Comparison of ENCODE assay signal across 8 mouse cellular contexts in the genomic region with DNA sequence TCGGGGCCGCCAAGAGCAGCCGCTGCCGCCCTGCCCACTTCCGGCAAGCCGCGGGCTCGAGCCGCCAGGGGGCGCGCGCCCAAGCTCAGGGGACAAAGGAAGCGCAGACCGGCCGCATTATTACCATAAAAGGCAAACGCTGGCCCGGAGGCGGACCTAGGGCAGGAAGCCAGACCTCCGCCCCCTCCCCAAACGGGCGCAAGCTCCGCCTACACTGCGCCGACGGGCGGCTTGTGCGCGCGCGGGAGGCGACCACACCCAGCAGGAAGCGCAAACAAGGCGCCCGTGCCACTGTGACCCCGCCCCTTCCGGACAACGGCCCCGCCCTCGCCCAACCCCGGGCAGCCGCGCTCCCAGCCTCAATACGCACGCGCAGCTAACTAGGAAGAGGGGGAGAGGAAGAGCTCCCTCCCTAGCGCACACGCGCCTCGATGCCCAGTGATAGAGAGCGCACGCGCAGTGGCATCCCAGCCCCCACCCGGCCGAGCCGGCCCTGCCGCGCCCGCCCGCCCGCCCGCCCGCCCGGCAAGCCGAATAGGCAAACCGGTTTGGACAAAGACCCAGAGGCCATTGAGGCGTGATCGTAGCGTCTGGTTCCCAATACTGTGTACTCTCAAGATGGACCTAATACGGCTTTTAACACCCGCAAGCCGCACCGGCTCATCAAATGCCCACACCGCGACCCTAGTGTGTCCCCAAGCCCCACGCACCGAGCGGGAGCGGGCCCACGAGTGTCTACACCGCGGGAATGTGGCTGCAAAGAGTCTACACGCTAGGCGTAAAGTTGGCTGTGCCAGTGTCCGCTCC. TPM values are rescaled to one million over a fixed set of nuclear protein-coding genes. Genes with fewer than 3 reads are reported as not detected.
A peak's percentile ranks its signal among the peaks of the same experiment; 100 is the strongest.
DNase-seq lines count a peak whose midpoint lies in the region; ATAC-seq and TF ChIP-seq lines count a peak whose summit lies in the region.

No protein-coding gene starts in this region.

- peak; percentile 92 for ATAC-seq in embryonic facial prominence, embryonic 15.5 days (ENCODE audit: insufficient number of reproducible peaks, low FRiP score, low TSS enrichment, low read depth)
- peak; percentile 86 for ATAC-seq in kidney, embryonic 14.5 days (ENCODE audit: low FRiP score, low TSS enrichment)
- peak; percentile 34 for ATAC-seq in monocyte, adult 5-6 weeks (replicated peaks; ENCODE audit: insufficient number of reproducible peaks, low FRiP score, low TSS enrichment, poor library complexity, severe bottlenecking)

- peak overlapping the region; percentile 75 for H3K4me3 ChIP-seq in bone marrow, adult 2 months (replicated peaks; ENCODE audit: control insufficient read depth, low read depth, low read length)
- peak overlapping the region; percentile 94 for H3K4me3 ChIP-seq in embryonic facial prominence, embryonic 15.5 days (replicated peaks)
- peak overlapping the region; percentile 100 for H3K4me3 ChIP-seq in kidney, embryonic 14.5 days (ENCODE audit: low read length)

- WGBS in bone marrow, adult 2 months = under 1% methylated on average over 84 of the region's 84 CpGs
- under 1% methylated on average over 79 of the region's 84 CpGs for WGBS in embryonic facial prominence, embryonic 15.5 days
- under 1% methylated on average over 70 of the region's 84 CpGs for WGBS in kidney, embryonic 14.5 days

- peak; percentile 69 for TF ChIP-seq POLR2A in bone marrow, adult 2 months (IDR thresholded peaks at IDR 0.05; ENCODE audit: borderline replicate concordance, control insufficient read depth, low read depth, low read length)

- peak overlapping the region; percentile 100 for H3K9ac ChIP-seq in embryonic facial prominence, embryonic 15.5 days
- H3K9ac ChIP-seq in kidney, embryonic 14.5 days (ENCODE audit: low read depth, low read length) = peak overlapping the region; percentile 100

- no peaks in the 10 kb centered on the region for H3K27me3 ChIP-seq in embryonic facial prominence, embryonic 15.5 days
- no peaks in the 10 kb centered on the region for H3K27me3 ChIP-seq in kidney, embryonic 14.5 days (ENCODE audit: control insufficient read depth, insufficient read depth, low read length)

- H3K36me3 ChIP-seq in embryonic facial prominence, embryonic 15.5 days = peaks cover 43% of the 10 kb centered on the region
- peaks cover 45% of the 10 kb centered on the region for H3K36me3 ChIP-seq in kidney, embryonic 14.5 days (ENCODE audit: control insufficient read depth, insufficient read depth, low read length)

- H3K4me2 ChIP-seq in embryonic facial prominence, embryonic 15.5 days (replicated peaks) = peak overlapping the region; percentile 69
- peak overlapping the region; percentile 65 for H3K4me2 ChIP-seq in kidney, embryonic 14.5 days (replicated peaks; ENCODE audit: low read depth, low read length)

- DNase-seq in 416B (ENCODE audit: low read depth) (peak; percentile 98), liver (peak; percentile 99)
- DNase-seq in heart, adult 9 months (ENCODE audit: low spot score in 2 of 2) = peak; percentile 98 to 99
- DNase-seq in spleen, postnatal 4 days (ENCODE audit: low spot score in 2 of 2) = peak; percentile 100

- peak overlapping the region; percentile 98 for H3K27ac ChIP-seq in bone marrow, adult 2 months (ENCODE audit: control insufficient read depth, insufficient read depth, low read depth, low read length, poor library complexity)
- H3K27ac ChIP-seq in embryonic facial prominence, embryonic 15.5 days (replicated peaks) = peak overlapping the region; percentile 100
- peak overlapping the region; percentile 100 for H3K27ac ChIP-seq in kidney, embryonic 14.5 days (ENCODE audit: low read depth, low read length)

- TF ChIP-seq CTCF in bone marrow, adult 2 months (IDR thresholded peaks at IDR 0.05; ENCODE audit: control insufficient read depth, insufficient read depth, low read length) = peak; percentile 81

- H3K9me3 ChIP-seq in embryonic facial prominence, embryonic 15.5 days (replicated peaks) = no peaks in the 10 kb centered on the region
- H3K9me3 ChIP-seq in kidney, embryonic 14.5 days (ENCODE audit: control insufficient read depth, low read length) = no peaks in the 10 kb centered on the region

- peaks cover 3% of the 10 kb centered on the region; the same call in 1 of the 2 replicates for H3K4me1 ChIP-seq in bone marrow, adult 2 months (ENCODE audit: control insufficient read depth, insufficient read depth, low read length)
- H3K4me1 ChIP-seq in embryonic facial prominence, embryonic 15.5 days = peaks cover 58% of the 10 kb centered on the region
- peaks cover 45% of the 10 kb centered on the region for H3K4me1 ChIP-seq in kidney, embryonic 14.5 days (ENCODE audit: control insufficient read depth, insufficient read depth, low read length)

RNA-seq across cellular contexts. Expression of a gene that starts 0.6 kb away (rescaled TPM):
- polyA plus RNA-seq in bone marrow, adult 2 months (2011; ENCODE audit: insufficient read depth, insufficient read length, low replicate concordance, missing spikeins) = 3,846 and 7,097 TPM in 2 replicates
- 12,790 and 13,060 TPM in 2 replicates for polyA plus RNA-seq in embryonic facial prominence, embryonic 15.5 days (2015; fragmentation: Nextera tagmentation; extraction: Ambion mirVana)
- 14,375 and 16,963 TPM in 2 replicates for polyA plus RNA-seq in kidney, embryonic 14.5 days (2014; fragmentation: Nextera tagmentation; extraction: Ambion mirVana)
- total RNA-seq in monocyte, adult 5-6 weeks (2017) = 6,587 to 7,071 TPM (median 6,776 TPM) in 3 replicates

RNA-seq across cellular contexts. Expression of a gene that starts 10.7 kb away (rescaled TPM):
- 4.6 and 10.8 TPM in 2 replicates for polyA plus RNA-seq in bone marrow, adult 2 months (2011; ENCODE audit: insufficient read depth, insufficient read length, low replicate concordance, missing spikeins)
- 11.7 and 14.7 TPM in 2 replicates for polyA plus RNA-seq in embryonic facial prominence, embryonic 15.5 days (2015; fragmentation: Nextera tagmentation; extraction: Ambion mirVana)
- polyA plus RNA-seq in kidney, embryonic 14.5 days (2014; fragmentation: Nextera tagmentation; extraction: Ambion mirVana) = 11.7 and 14.6 TPM in 2 replicates
- 1.6 to 3.6 TPM (median 2.3 TPM) in 3 replicates for total RNA-seq in monocyte, adult 5-6 weeks (2017)

RNA-seq across cellular contexts. Expression of a gene that starts 54.2 kb away (rescaled TPM):
- polyA plus RNA-seq in bone marrow, adult 2 months (2011; ENCODE audit: insufficient read depth, insufficient read length, low replicate concordance, missing spikeins) = 6.4 and 15.2 TPM in 2 replicates
- polyA plus RNA-seq in embryonic facial prominence, embryonic 15.5 days (2015; fragmentation: Nextera tagmentation; extraction: Ambion mirVana) = 328 TPM in 2 replicates
- 312 and 390 TPM in 2 replicates for polyA plus RNA-seq in kidney, embryonic 14.5 days (2014; fragmentation: Nextera tagmentation; extraction: Ambion mirVana)
- 1.2 TPM in 1 of 3 replicates, not detected in the others for total RNA-seq in monocyte, adult 5-6 weeks (2017)

Comparison
In these comparisons a context has a peak if more than half of its experiments do, and no peak if none do; other contexts are left out.
1. Peak in every context shown above with its lines: DNase-seq, ATAC-seq, H3K4me3 ChIP-seq and H3K27ac ChIP-seq.
2. ATAC-seq: peak in every context shown above with its lines; median percentile 92 in embryonic facial prominence, embryonic 15.5 days; 86 in kidney, embryonic 14.5 days; 34 in monocyte, adult 5-6 weeks.
3. RNA of a gene that starts 54.2 kb away (polyA plus RNA-seq): 312 to 390 TPM in kidney, embryonic 14.5 days and 328 TPM in embryonic facial prominence, embryonic 15.5 days; 6.4 to 15.2 TPM in bone marrow, adult 2 months; every median in the first group is over 10 times any median in the second.